Mouse (Mus musculus) C2C12 (cell line): ENCODE measurements around the gene Kcns3. TPM values are rescaled to one million over a fixed set of nuclear protein-coding genes. Genes with fewer than 3 reads are reported as not detected.

ENCODE experiments used
- H3K27me3 ChIP-seq: one replicate; pipeline ENCODE4 v1.6.1; 2011; ENCODE audit not compliant: control insufficient read depth, insufficient read depth, insufficient read length
- H3K36me3 ChIP-seq: one replicate; pipeline ENCODE4 v1.6.1; 2011; ENCODE audit not compliant: control insufficient read depth, insufficient read depth
- H3K4me3 ChIP-seq: one replicate; pipeline ENCODE4 v1.5.1; 2011; ENCODE audit warnings: mild to moderate bottlenecking, control low read depth; ENCODE audit not compliant: poor library complexity, insufficient read depth, severe bottlenecking
- H3K79me2 ChIP-seq: one replicate; pipeline ENCODE4 v1.6.1; 2011; ENCODE audit not compliant: control insufficient read depth, insufficient read depth
- H3K79me3 ChIP-seq: one replicate; pipeline ENCODE4 v1.6.1; 2011; ENCODE audit warnings: low read depth, control low read depth
- H3ac ChIP-seq: one replicate; pipeline ENCODE3; 2011; ENCODE audit warnings: low read depth; ENCODE audit not compliant: control insufficient read depth, insufficient read length
- CEBPB ChIP-seq: IDR thresholded peaks from one replicate; pipeline ENCODE4 v1.6.1; 2011; ENCODE audit warnings: low read depth, mild to moderate bottlenecking, control low read depth, moderate library complexity
- CTCF ChIP-seq: IDR thresholded peaks from one replicate; pipeline ENCODE4 v1.5.1; 2011; ENCODE audit not compliant: control insufficient read depth, insufficient read depth, insufficient read length
- FOSL1 ChIP-seq: IDR thresholded peaks from one replicate; pipeline ENCODE4 v1.8.0; 2011; ENCODE audit warnings: mild to moderate bottlenecking, low read length; ENCODE audit not compliant: poor library complexity, insufficient read depth, severe bottlenecking
- MAX ChIP-seq: IDR thresholded peaks from one replicate; pipeline ENCODE4 v1.6.1; 2011; ENCODE audit warnings: mild to moderate bottlenecking, control low read depth
- MYOD1 ChIP-seq: IDR thresholded peaks from one replicate; pipeline ENCODE4 v1.6.1; 2011; ENCODE audit warnings: low read depth; ENCODE audit not compliant: control insufficient read depth, insufficient read length
- MYOG ChIP-seq: IDR thresholded peaks from one replicate; pipeline ENCODE4 v1.6.1; 2011; ENCODE audit not compliant: control insufficient read depth, insufficient read length; ENCODE audit errors: extremely low read depth
- USF1 ChIP-seq: IDR thresholded peaks from one replicate; pipeline ENCODE4 v1.6.1; 2011; ENCODE audit warnings: low read depth, mild to moderate bottlenecking, control low read depth, moderate library complexity
- polyA plus RNA-seq: library from polyadenylated mRNA; unstranded; fragments of >200 nt; fragmentation: generic; extraction: Trizol; gene quantifications from one replicate; pipeline ENCODE4 v1.2.1, GENCODE M21; 2012; ENCODE audit warnings: missing spikeins

Gene Kcns3
- polyA plus RNA-seq, 1 experiment, result not detected

- H3ac ChIP-seq, result no peak overlapping the region
- TF ChIP-seq FOSL1 (no peak), CTCF (no peak), USF1 (no peak), MYOD1 (no peak), CEBPB (no peak), MAX (no peak), MYOG (no peak)
- H3K79me3 ChIP-seq, result no peaks in the 10 kb centered on the region
- H3K36me3 ChIP-seq, result no peaks in the 10 kb centered on the region
- H3K79me2 ChIP-seq, result no peaks in the 10 kb centered on the region
- H3K27me3 ChIP-seq, result no peaks in the 10 kb centered on the region
- no peak overlapping the region for H3K4me3 ChIP-seq
Observed at GRCm38 (mm10) chr12:11041821-11042220, 109.0 kb downstream of the Kcns3 start.

Other genes starting within 250 kb of the Kcns3 start
- gene Msgn1, start 57.9 kb upstream of the Kcns3 start, polyA plus RNA-seq, result not detected
- gene Gen1, start 114.7 kb upstream of the Kcns3 start, polyA plus RNA-seq, result 6.2 TPM
- 15.2 TPM for gene Smc6, start 114.8 kb upstream of the Kcns3 start, polyA plus RNA-seq